Mouse (Mus musculus) MEL (cell line): Measurements from ENCODE around the gene Sapcd1. TPM values are rescaled to one million over a fixed set of nuclear protein-coding genes. Genes with fewer than 3 reads are reported as not detected.

Experiments
- BHLHE40 ChIP-seq: IDR thresholded peaks from 2 replicates; pipeline ENCODE4 v1.6.1; 2012; ENCODE audit warnings: low read depth, mild to moderate bottlenecking, inconsistent platforms, low read length, improper control_type of control experiment, borderline replicate concordance
- CHD1 ChIP-seq: IDR thresholded peaks from 2 replicates; pipeline ENCODE4 v1.6.1; 2012; ENCODE audit warnings: low read depth, mild to moderate bottlenecking, inconsistent platforms, low read length, improper control_type of control experiment
- CTCF ChIP-seq, 3 experiments: IDR thresholded peaks in 2 of 3; conservative IDR thresholded peaks in 1 of 3; 2 replicates each; pipeline ENCODE4 v1.5.1; 2011 to 2012; ENCODE audit warnings: low read length in 3 of 3, low read depth in 2 of 3, mild to moderate bottlenecking in 2 of 3, improper control_type of control experiment in 1 of 3, inconsistent platforms in 1 of 3, mixed read lengths in 1 of 3, moderate library complexity in 1 of 3; ENCODE audit not compliant: control insufficient read depth in 1 of 3, insufficient read depth in 1 of 3, poor library complexity in 1 of 3, severe bottlenecking in 1 of 3
- ELF1 ChIP-seq: IDR thresholded peaks from 2 replicates; pipeline ENCODE4 v1.6.1; 2014; ENCODE audit warnings: low read depth, mild to moderate bottlenecking, inconsistent platforms, low read length, improper control_type of control experiment, moderate library complexity
- EP300 ChIP-seq, 2 experiments: IDR thresholded peaks; 2 replicates each; pipeline ENCODE4 v1.6.1; 2011; ENCODE audit warnings: improper control_type of control experiment in 2 of 2, low read length in 2 of 2, low read depth in 1 of 2, mild to moderate bottlenecking in 1 of 2
- ETS1 ChIP-seq: IDR thresholded peaks from 2 replicates; pipeline ENCODE4 v1.6.1; 2012; ENCODE audit warnings: low read depth, mild to moderate bottlenecking, inconsistent platforms, low read length, improper control_type of control experiment, moderate library complexity
- GABPA ChIP-seq: IDR thresholded peaks from 2 replicates; pipeline ENCODE4 v1.6.1; 2012; ENCODE audit warnings: low read depth, mild to moderate bottlenecking, inconsistent platforms, low read length, improper control_type of control experiment, moderate library complexity
- JUND ChIP-seq: IDR thresholded peaks from 2 replicates; pipeline ENCODE4 v1.6.1; 2011; ENCODE audit warnings: low read depth, mild to moderate bottlenecking, improper control_type of control experiment, low read length
- KAT2A ChIP-seq: conservative IDR thresholded peaks from 2 replicates; pipeline ENCODE4 v1.6.1; 2012; ENCODE audit warnings: low read depth, low read length, improper control_type of control experiment, inconsistent platforms
- MAFK ChIP-seq: IDR thresholded peaks from 2 replicates; pipeline ENCODE4 v1.6.1; 2011; ENCODE audit warnings: low read depth, mild to moderate bottlenecking, low read length, improper control_type of control experiment, borderline replicate concordance
- MAX ChIP-seq: IDR thresholded peaks from 2 replicates; pipeline ENCODE4 v1.6.1; 2011; ENCODE audit warnings: low read length, improper control_type of control experiment
- MAZ ChIP-seq: IDR thresholded peaks from 2 replicates; pipeline ENCODE4 v1.6.1; 2012; ENCODE audit warnings: low read depth, mild to moderate bottlenecking, inconsistent platforms, low read length, improper control_type of control experiment
- MEF2A ChIP-seq: IDR thresholded peaks from 2 replicates; pipeline ENCODE4 v1.6.1; 2014; ENCODE audit warnings: low read depth, mild to moderate bottlenecking, inconsistent platforms, low read length, improper control_type of control experiment; ENCODE audit not compliant: poor library complexity, insufficient replicate concordance, severe bottlenecking; ENCODE audit errors: extremely low read depth
- MXI1 ChIP-seq: IDR thresholded peaks from 2 replicates; pipeline ENCODE4 v1.6.1; 2011; ENCODE audit warnings: mild to moderate bottlenecking, low read depth, low read length, improper control_type of control experiment
- MYC ChIP-seq: IDR thresholded peaks from 2 replicates; pipeline ENCODE4 v1.6.1; 2011; ENCODE audit warnings: low read depth, mild to moderate bottlenecking, low read length, improper control_type of control experiment, moderate library complexity
- POLR2AphosphoS5 ChIP-seq: IDR thresholded peaks from 2 replicates; pipeline ENCODE4 v1.6.1; 2012; ENCODE audit warnings: low read depth, borderline replicate concordance, mild to moderate bottlenecking, inconsistent platforms, low read length, moderate library complexity, mixed read lengths
- RCOR1 ChIP-seq: IDR thresholded peaks from 2 replicates; pipeline ENCODE4 v1.6.1; 2012; ENCODE audit warnings: low read depth, mild to moderate bottlenecking, inconsistent platforms, low read length, improper control_type of control experiment
- SIN3A ChIP-seq: IDR thresholded peaks from 2 replicates; pipeline ENCODE4 v1.6.1; 2012; ENCODE audit warnings: low read length, improper control_type of control experiment, inconsistent platforms
- SMC3 ChIP-seq: IDR thresholded peaks from 2 replicates; pipeline ENCODE4 v1.6.1; 2011; ENCODE audit warnings: low read depth, low read length, improper control_type of control experiment
- USF2 ChIP-seq, 2 experiments: IDR thresholded peaks; 2 replicates each; pipeline ENCODE4 v1.6.1; 2011 to 2012; ENCODE audit warnings: improper control_type of control experiment in 2 of 2, low read length in 2 of 2, borderline replicate concordance in 1 of 2, inconsistent platforms in 1 of 2, low read depth in 1 of 2, mild to moderate bottlenecking in 1 of 2; ENCODE audit not compliant: insufficient read depth in 1 of 2
- ZC3H11A ChIP-seq: IDR thresholded peaks from 2 replicates; pipeline ENCODE4 v1.6.1; 2012; ENCODE audit warnings: low read depth, mild to moderate bottlenecking, inconsistent platforms, low read length, improper control_type of control experiment
- ZKSCAN1 ChIP-seq: IDR thresholded peaks from 2 replicates; pipeline ENCODE4 v1.6.1; 2012; ENCODE audit warnings: low read depth, mild to moderate bottlenecking, inconsistent platforms, low read length, improper control_type of control experiment, moderate library complexity
- ZNF384 ChIP-seq: IDR thresholded peaks from 2 replicates; pipeline ENCODE4 v1.6.1; 2012; ENCODE audit warnings: low read depth, mild to moderate bottlenecking, inconsistent platforms, low read length, improper control_type of control experiment
- polyA plus RNA-seq, 2 experiments: library from polyadenylated mRNA; stranded (reverse) in 1 of 2; unstranded in 1 of 2; fragments of >175 nt in 1 of 2; fragments of >200 nt in 1 of 2; gene quantifications; 2 replicates each; pipeline versions ENCODE4 v1.2.1 to v1.2.4; 2012; ENCODE audit warnings: low replicate concordance in 2 of 2, low read depth in 1 of 2; ENCODE audit not compliant: insufficient read length in 2 of 2, insufficient read depth in 1 of 2, missing spikeins in 1 of 2
- total RNA-seq: library from RNA; depleted of rRNA; stranded (reverse); fragments of 300-350 nt; gene quantifications from 2 replicates; pipeline ENCODE4 v1.2.3, GENCODE M21; 2012

Gene Sapcd1
- total and polyA plus RNA-seq, 3 experiments = 124 to 164 TPM; not detected in 1

DNA sequence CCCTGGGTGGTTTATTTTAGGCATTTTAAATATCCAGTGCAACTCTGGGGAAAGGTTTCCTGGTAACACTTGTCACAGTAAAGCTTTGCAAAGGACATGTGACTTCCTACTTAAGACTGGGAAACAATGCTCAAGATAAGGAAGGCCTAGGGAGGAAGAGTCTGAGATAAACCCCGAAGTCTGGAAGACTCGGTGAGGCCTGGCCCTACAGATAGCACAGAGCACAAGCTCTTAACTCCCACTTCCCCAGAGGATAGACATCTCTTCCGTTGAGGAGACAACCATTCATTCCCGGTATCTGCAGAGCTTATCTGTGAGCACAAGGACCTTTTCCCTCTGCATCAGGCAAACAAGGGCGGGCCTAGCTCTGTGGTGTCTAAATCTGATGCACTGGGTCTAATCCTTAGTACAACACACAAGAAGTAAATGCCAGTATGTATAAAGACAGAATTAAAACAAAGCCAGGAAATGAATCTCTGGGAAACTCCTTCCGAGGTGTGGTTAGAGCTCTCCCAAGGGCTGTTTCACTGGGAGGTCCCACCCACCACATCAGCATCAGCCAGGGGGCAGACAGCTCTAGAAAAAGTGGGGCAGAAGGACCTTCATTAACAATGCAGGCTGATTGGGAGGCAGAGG, 5.9 kb downstream of the Sapcd1 start (continued):
- TF ChIP-seq ZNF384 (0 out of 2 replicates have a peak, but pooled peaks have one; percentile 17), ETS1 (peak; percentile 95), CHD1 (no peak), EP300 (IDR thresholded peaks at IDR 0.05; ENCODE audit: low read depth in 1 of 2, low read length in 2 of 2) (peak; percentile 100), USF2 (IDR thresholded peaks at IDR 0.05; ENCODE audit: borderline replicate concordance in 1 of 2, insufficient read depth in 1 of 2, low read depth in 1 of 2, low read length in 2 of 2) (peak in 1 of 2 experiments; percentile 73; a peak in 2 of 4 replicates), ZC3H11A (peak; percentile 5; the same call in 1 of the 2 replicates), ZKSCAN1 (no peak), MAZ (peak; percentile 53), KAT2A (0 out of 2 replicates have a peak, but pooled peaks have one; percentile 50), MAFK (no peak), MXI1 (peak; percentile 88), GABPA (no peak), CTCF (IDR thresholded peaks at IDR 0.05 in 2 of 3, conservative IDR thresholded peaks at IDR 0.05 in 1 of 3; ENCODE audit: control insufficient read depth in 1 of 3, insufficient read depth in 1 of 3, low read depth in 2 of 3, low read length in 3 of 3, poor library complexity in 1 of 3, severe bottlenecking in 1 of 3) (0 out of 6 replicates have a peak, but pooled peaks of 1 of the 3 experiments have one; percentile 8), MYC (peak; percentile 92; the same call in 1 of the 2 replicates), SMC3 (peak; percentile 24; the same call in 1 of the 2 replicates), MAX (peak; percentile 92), POLR2AphosphoS5 (no peak), MEF2A (peak; percentile 64; the same call in 1 of the 2 replicates), SIN3A (peak; percentile 99), RCOR1 (peak; percentile 97), BHLHE40 (peak; percentile 92), JUND (peak; percentile 95), ELF1 (peak; percentile 70)
